Mouse (Mus musculus) CH12F3 (cell line): ENCODE data around the gene Gm5458.
"Not testable (repeated sequence)": the region's sequence is repeated elsewhere in the genome, so short reads cannot be mapped to it uniquely, and the experiment has no call there.

Experiments used
- in situ Hi-C: fragments of 300-500 bp; cut with MboI; formaldehyde crosslinking; loops from 2 replicates; pipeline ENCODE4 v1.14.3; 2020; ENCODE audit warnings: low sequenced_read_pairs

The Gm5458 gene

GRCm38 (mm10) chr14:19602481-19602880, at the start of gene Gm5458:
Gene Gm5458, minus strand, starts transcription at chr14:19602581.
- in situ Hi-C loops = not testable (repeated sequence)

- in situ Hi-C loops = no loop called here
Measured at GRCm38 (mm10) chr14:19646232-19646631, 43.9 kb upstream of the Gm5458 start.

GRCm38 (mm10) chr14:19584804-19585667, 17.3 kb downstream of the Gm5458 start, which contains the start of gene Gm2237:
Gene Gm2237, minus strand, starts transcription at chr14:19585135.
- in situ Hi-C loops = not testable (repeated sequence)

- in situ Hi-C loops = not testable (repeated sequence)
Measured at GRCm38 (mm10) chr14:19549863-19550262, 52.5 kb downstream of the Gm5458 start, which contains the start of gene Gm2244. Gene Gm2244, minus strand, starts transcription at chr14:19549963.
